Mouse (Mus musculus) heart, postnatal 25 days (tissue): ENCODE measurements around the gene Myt1l. TPM values are rescaled to one million over a fixed set of nuclear protein-coding genes. Genes with fewer than 3 reads are reported as not detected.

Source experiments
- DNase-seq: peaks from one replicate; pipeline ENCODE4 v3.0.0; 2022; ENCODE audit warnings: low spot score
- intact Hi-C: fragments of 180-260 bp; cut with DNase I; formaldehyde crosslinking; loops from one replicate; pipeline ENCODE4 v1.15.1; 2025
- total RNA-seq, 2 experiments: library from RNA; stranded (reverse); gene quantifications; 2 replicates each; pipeline ENCODE4 v1.2.3; 2021

Gene Myt1l
- not detected for total RNA-seq

- DNase-seq, result no peak
- intact Hi-C loops, result no loop called here
Observed at GRCm38 (mm10) chr12:29528031-29528771, at the start of gene Myt1l. TSS of gene Myt1l (plus strand) at chr12:29528384.

GRCm38 (mm10) chr12:29486424-29487035 is 41.7 kb upstream of the Myt1l start:
- no peak for DNase-seq
- intact Hi-C loops, result no loop called here

GRCm38 (mm10) chr12:29526236-29526644 is 1.9 kb upstream of the Myt1l start:
- no peak for DNase-seq
- intact Hi-C loops, result no loop called here

GRCm38 (mm10) chr12:29527048-29527761 is 979 bp upstream of the Myt1l start:
- intact Hi-C loops, result no loop called here
- no peak for DNase-seq

- no peak for DNase-seq
- intact Hi-C loops, result no loop called here
Observed at GRCm38 (mm10) chr12:29530241-29530725, 2.1 kb downstream of the Myt1l start.

- no peak for DNase-seq
- intact Hi-C loops, result no loop called here
Observed at GRCm38 (mm10) chr12:29530823-29531222, 2.6 kb downstream of the Myt1l start.

GRCm38 (mm10) chr12:29533071-29533876 is 5.1 kb downstream of the Myt1l start:
- intact Hi-C loops, result no loop called here
- no peak for DNase-seq

- intact Hi-C loops, result no loop called here
- no peak for DNase-seq
Observed at GRCm38 (mm10) chr12:29534326-29534725, 6.1 kb downstream of the Myt1l start.

GRCm38 (mm10) chr12:29534761-29535300 is 6.6 kb downstream of the Myt1l start:
- intact Hi-C loops, result no loop called here

GRCm38 (mm10) chr12:29537916-29538315 is 9.7 kb downstream of the Myt1l start:
- intact Hi-C loops, result no loop called here

More at GRCm38 (mm10) chr12:29534761-29535300, 6.6 kb downstream of the Myt1l start:
- DNase-seq, result no peak

GRCm38 (mm10) chr12:29538456-29538855 is 10.3 kb downstream of the Myt1l start:
- no peak for DNase-seq
- intact Hi-C loops, result no loop called here

More at GRCm38 (mm10) chr12:29537916-29538315, 9.7 kb downstream of the Myt1l start:
- no peak for DNase-seq

GRCm38 (mm10) chr12:29539106-29539505 is 10.9 kb downstream of the Myt1l start:
- no peak for DNase-seq
- intact Hi-C loops, result no loop called here

GRCm38 (mm10) chr12:29540741-29541140 is 12.6 kb downstream of the Myt1l start:
- intact Hi-C loops, result no loop called here

GRCm38 (mm10) chr12:29546073-29546472 is 17.9 kb downstream of the Myt1l start:
- DNase-seq, result no peak
- intact Hi-C loops, result no loop called here

More at GRCm38 (mm10) chr12:29540741-29541140, 12.6 kb downstream of the Myt1l start:
- DNase-seq, result no peak

GRCm38 (mm10) chr12:29547112-29547511 is 18.9 kb downstream of the Myt1l start:
- DNase-seq, result no peak
- intact Hi-C loops, result no loop called here

- intact Hi-C loops, result no loop called here
- no peak for DNase-seq
Observed at GRCm38 (mm10) chr12:29547755-29548154, 19.6 kb downstream of the Myt1l start.

GRCm38 (mm10) chr12:29553138-29553537 is 25.0 kb downstream of the Myt1l start:
- intact Hi-C loops, result no loop called here

GRCm38 (mm10) chr12:29555718-29556117 is 27.5 kb downstream of the Myt1l start:
- intact Hi-C loops, result no loop called here
- no peak for DNase-seq

More at GRCm38 (mm10) chr12:29553138-29553537, 25.0 kb downstream of the Myt1l start:
- no peak for DNase-seq

GRCm38 (mm10) chr12:29556408-29556807 is 28.2 kb downstream of the Myt1l start:
- no peak for DNase-seq
- intact Hi-C loops, result no loop called here
